In genomic region chr11:24142316-24142715, GRCm38 (mm10) we compare ENCODE assay signal across 10 mouse cellular contexts.
DNase-seq lines count a peak whose midpoint lies in the region; ATAC-seq lines count a peak whose summit lies in the region.
"Had no signal": no experiment of that assay in that cellular context is flagged by ENCODE, and none has a peak within 500 bp of the region (broad histone marks: within the 10 kb centered on the region; RNA-seq: fewer than 3 reads in every experiment).

No protein-coding gene starts in this region.

- intact Hi-C loops in heart, postnatal 10 days (cut with DNase I): no loop called here
- intact Hi-C loops in left cerebral cortex, postnatal 4 days (cut with DNase I): no loop called here

- H3K9me3 ChIP-seq in forebrain, embryonic 10.5 days: peaks cover 9% of the 10 kb centered on the region
- no peaks in the 10 kb centered on the region for H3K9me3 ChIP-seq in forebrain, embryonic 14.5 days (replicated peaks; ENCODE audit: control insufficient read depth, low read length)
- H3K9me3 ChIP-seq: lung, embryonic 15.5 days had no signal

- 63% methylated on average over 9 of the region's 9 CpGs for WGBS in forebrain, embryonic 10.5 days
- WGBS in forebrain, embryonic 14.5 days: 57% methylated on average over 9 of the region's 9 CpGs

- peaks cover 24% of the 10 kb centered on the region for H3K4me1 ChIP-seq in forebrain, embryonic 10.5 days
- H3K4me1 ChIP-seq in forebrain, embryonic 14.5 days (ENCODE audit: control insufficient read depth, insufficient read depth, low read length): peaks cover 10% of the 10 kb centered on the region
- H3K4me1 ChIP-seq: lung, embryonic 15.5 days had no signal

- ATAC-seq in forebrain, embryonic 14.5 days: no peak
- peak; percentile 19 for ATAC-seq in common myeloid progenitor, adult 5-6 weeks (replicated peaks; ENCODE audit: low read depth, poor library complexity, severe bottlenecking)

- H3K27ac ChIP-seq in forebrain, embryonic 10.5 days: 0 out of 2 replicates have a peak overlapping the region, but pooled peaks have one; percentile 5
- H3K27ac ChIP-seq in forebrain, embryonic 14.5 days (ENCODE audit: low read depth, low read length): no peak overlapping the region
- H3K27ac ChIP-seq: lung, embryonic 15.5 days had no signal

- H3K27me3 ChIP-seq in forebrain, embryonic 10.5 days (ENCODE audit: poor library complexity, severe bottlenecking): no peaks in the 10 kb centered on the region
- no peaks in the 10 kb centered on the region for H3K27me3 ChIP-seq in forebrain, embryonic 14.5 days (replicated peaks; ENCODE audit: control insufficient read depth, insufficient read depth, low read length)
- H3K27me3 ChIP-seq: lung, embryonic 15.5 days had no signal

- H3K36me3 ChIP-seq in forebrain, embryonic 10.5 days (replicated peaks): peaks cover 55% of the 10 kb centered on the region
- H3K36me3 ChIP-seq in forebrain, embryonic 14.5 days (ENCODE audit: control insufficient read depth, insufficient read depth, low read length): peaks cover 14% of the 10 kb centered on the region
- H3K36me3 ChIP-seq: lung, embryonic 15.5 days had no signal

- H3K4me2 ChIP-seq in forebrain, embryonic 14.5 days (ENCODE audit: low read length): no peak overlapping the region
- H3K4me2 ChIP-seq: lung, embryonic 15.5 days had no signal

- DNase-seq in forebrain, embryonic 10.5 days (ENCODE audit: extremely low spot score, low spot score): no peak
- no peak for DNase-seq in forebrain, embryonic 14.5 days (ENCODE audit: low spot score)
- DNase-seq in 416B (ENCODE audit: low read depth): peak; percentile 7
- DNase-seq in heart, postnatal 10 days: peak; percentile 10 to 21
- DNase-seq in frontal cortex, postnatal 10 days (ENCODE audit: low spot score in 2 of 2): no peak
- no peak for DNase-seq in spleen, postnatal 14 days (ENCODE audit: low spot score in 2 of 2)
- no peak for DNase-seq in left cerebral cortex, postnatal 4 days
- DNase-seq: kidney, postnatal 14 days had no signal

- H3K4me3 ChIP-seq in forebrain, embryonic 10.5 days: no peak overlapping the region
- no peak overlapping the region for H3K4me3 ChIP-seq in forebrain, embryonic 14.5 days (ENCODE audit: low read depth, low read length)
- H3K4me3 ChIP-seq: lung, embryonic 15.5 days had no signal

- no peak overlapping the region for H3K9ac ChIP-seq in forebrain, embryonic 14.5 days (ENCODE audit: low read length)
- H3K9ac ChIP-seq: lung, embryonic 15.5 days had no signal

Comparison
In these comparisons a context has a peak if more than half of its experiments do, and no peak if none do; other contexts are left out.
1. DNase-seq: peak in 416B (single experiment) and heart, postnatal 10 days (2 of 2); none in forebrain, embryonic 10.5 days (single experiment), forebrain, embryonic 14.5 days (single experiment), frontal cortex, postnatal 10 days (0 of 2), spleen, postnatal 14 days (0 of 2) and left cerebral cortex, postnatal 4 days (single experiment).